30 mouse cellular contexts compared by ENCODE assay signal in genomic region chr3:107822499-107822898, GRCm38 (mm10). TPM values are rescaled to one million over a fixed set of nuclear protein-coding genes. Genes with fewer than 3 reads are reported as not detected.
A peak's percentile ranks its signal among the peaks of the same experiment; 100 is the strongest.
DNase-seq lines count a peak whose midpoint lies in the region; TF ChIP-seq lines count a peak whose summit lies in the region.
"Had no signal": no experiment of that assay in that cellular context is flagged by ENCODE, and none has a peak within 500 bp of the region (broad histone marks: within the 10 kb centered on the region; RNA-seq: fewer than 3 reads in every experiment).

No protein-coding gene starts in this region.

- no peak overlapping the region for H3K4me2 ChIP-seq in CH12.LX (ENCODE audit: insufficient read depth, low read depth, poor library complexity, severe bottlenecking)
- H3K4me2 ChIP-seq: embryonic facial prominence, embryonic 12.5 days; embryonic facial prominence, embryonic 15.5 days; forebrain, embryonic 12.5 days; forebrain, embryonic 15.5 days; heart, embryonic 12.5 days; heart, embryonic 15.5 days; hindbrain, embryonic 14.5 days had no signal

- TF ChIP-seq CTCF in CH12.LX (conservative IDR thresholded peaks at IDR 0.05 in 1 of 2, IDR thresholded peaks at IDR 0.05 in 1 of 2; ENCODE audit: low read depth in 2 of 2, low read length in 2 of 2), result no peak
- no peak for TF ChIP-seq CTCF in embryonic fibroblast, embryonic 13.5 days (IDR thresholded peaks at IDR 0.05; ENCODE audit: borderline replicate concordance, insufficient read depth, low read length)

- H3K27ac ChIP-seq in heart, embryonic 10.5 days, result 0 out of 2 replicates have a peak overlapping the region, but pooled peaks have one; percentile 11
- H3K27ac ChIP-seq in CH12.LX (ENCODE audit: insufficient read depth, low read depth), result peak overlapping the region; percentile 31
- H3K27ac ChIP-seq in embryonic fibroblast, embryonic 13.5 days (ENCODE audit: insufficient read depth, low read length), result peak overlapping the region; percentile 89
- H3K27ac ChIP-seq: embryonic facial prominence, embryonic 12.5 days; embryonic facial prominence, embryonic 15.5 days; forebrain, embryonic 12.5 days; forebrain, embryonic 15.5 days; heart, embryonic 15.5 days; hindbrain, embryonic 14.5 days; hindbrain, postnatal 0 days had no signal

- dilution Hi-C loops in CH12.LX (cut with MboI; ENCODE audit: extremely low pct_ligation_motif_present, extremely low pct_unique_long_range_greater_than_20kb, low sequenced_read_pairs), result no loop called here

- TF ChIP-seq POLR2A in CH12.LX (IDR thresholded peaks at IDR 0.05; ENCODE audit: low read depth, low read length), result no peak
- no peak for TF ChIP-seq POLR2A in embryonic fibroblast, embryonic 13.5 days (IDR thresholded peaks at IDR 0.05; ENCODE audit: low read depth, low read length)

- no peak; the same call in 1 of the 2 replicates for TF ChIP-seq RAD21 in CH12.LX (IDR thresholded peaks at IDR 0.05; ENCODE audit: low read depth, low read length)

- no peaks in the 10 kb centered on the region for H3K27me3 ChIP-seq in heart, embryonic 10.5 days (ENCODE audit: insufficient read depth, poor library complexity, severe bottlenecking)
- H3K27me3 ChIP-seq in CH12.LX (replicated peaks), result no peaks in the 10 kb centered on the region
- H3K27me3 ChIP-seq: embryonic facial prominence, embryonic 12.5 days; embryonic facial prominence, embryonic 15.5 days; forebrain, embryonic 15.5 days; heart, embryonic 12.5 days; heart, embryonic 15.5 days had no signal

- WGBS in heart, embryonic 10.5 days, result 75% methylated on average over 4 of the region's 4 CpGs

- no peaks in the 10 kb centered on the region for H3K36me3 ChIP-seq in heart, embryonic 10.5 days
- H3K36me3 ChIP-seq in CH12.LX (replicated peaks in 1 of 2; ENCODE audit: control insufficient read depth in 1 of 2, insufficient read depth in 1 of 2, low read length in 1 of 2), result no peaks in the 10 kb centered on the region
- H3K36me3 ChIP-seq: embryonic facial prominence, embryonic 12.5 days; embryonic facial prominence, embryonic 15.5 days; forebrain, embryonic 12.5 days; forebrain, embryonic 15.5 days; heart, embryonic 12.5 days; heart, embryonic 15.5 days had no signal

- H3K79me2 ChIP-seq in CH12.LX (replicated peaks; ENCODE audit: control insufficient read depth, extremely low read depth, insufficient read depth, poor library complexity, severe bottlenecking), result no peaks in the 10 kb centered on the region

- DNase-seq in heart, embryonic 10.5 days (ENCODE audit: low spot score), result no peak
- no peak for DNase-seq in heart, postnatal 4 days
- DNase-seq in 3134 (ENCODE audit: extremely low read depth, insufficient read length, low spot score), result peak; percentile 58
- DNase-seq in CH12.LX (ENCODE audit: extremely low read depth), result peak; percentile 71
- no peak for DNase-seq in layer of hippocampus, adult 18-20 months (ENCODE audit: low spot score in 2 of 2)
- no peak for DNase-seq in retina, postnatal 1 day
- DNase-seq in kidney, adult 9 months, result no peak
- DNase-seq: adrenal gland, adult 8-10 months; adrenal gland, postnatal 25 days; cerebellum, adult 18-20 months; cerebellum, adult 9-10 months; cerebellum, postnatal 14 days; gastrocnemius, postnatal 10 days; heart, postnatal 10 days; heart, postnatal 36 days had no signal

- peaks cover 28% of the 10 kb centered on the region for H3K4me1 ChIP-seq in heart, embryonic 10.5 days
- H3K4me1 ChIP-seq in CH12.LX (ENCODE audit: control insufficient read depth in 1 of 2, insufficient read depth in 2 of 2), result peaks cover 24 to 73% of the 10 kb centered on the region in 2 experiments
- H3K4me1 ChIP-seq in embryonic fibroblast, embryonic 13.5 days (ENCODE audit: control insufficient read depth, insufficient read depth, low read length), result peaks cover 9% of the 10 kb centered on the region; the same call in 1 of the 2 replicates
- H3K4me1 ChIP-seq: embryonic facial prominence, embryonic 12.5 days; forebrain, embryonic 12.5 days; forebrain, embryonic 15.5 days had no signal

- no peak overlapping the region for H3K4me3 ChIP-seq in heart, embryonic 10.5 days
- no peak overlapping the region for H3K4me3 ChIP-seq in CH12.LX (replicated peaks in 1 of 3; ENCODE audit: low read depth in 2 of 3, low read length in 2 of 3, poor library complexity in 1 of 3)
- H3K4me3 ChIP-seq in embryonic fibroblast, embryonic 13.5 days (ENCODE audit: insufficient read depth, low read length), result no peak overlapping the region
- H3K4me3 ChIP-seq: embryonic facial prominence, embryonic 12.5 days; embryonic facial prominence, embryonic 15.5 days; erythroblast, embryonic 14.5 days; forebrain, embryonic 12.5 days; forebrain, embryonic 15.5 days; heart, embryonic 12.5 days; heart, embryonic 15.5 days had no signal

- H3K9me3 ChIP-seq in heart, embryonic 10.5 days, result no peaks in the 10 kb centered on the region
- H3K9me3 ChIP-seq in CH12.LX (replicated peaks; ENCODE audit: low read length), result no peaks in the 10 kb centered on the region
- H3K9me3 ChIP-seq: embryonic facial prominence, embryonic 12.5 days; embryonic facial prominence, embryonic 15.5 days; forebrain, embryonic 12.5 days; forebrain, embryonic 15.5 days; heart, embryonic 12.5 days; heart, embryonic 15.5 days had no signal

- in situ Hi-C loops in CH12.LX (cut with MboI; ENCODE audit: low pct_ligation_motif_present, low pct_unique_long_range_greater_than_20kb, low sequenced_read_pairs), result no loop called here

- TF ChIP-seq EP300 in CH12.LX (IDR thresholded peaks at IDR 0.05; ENCODE audit: low read length), result peak; percentile 87

- no peak overlapping the region for H3K9ac ChIP-seq in CH12.LX (ENCODE audit: insufficient read depth, low read depth)
- H3K9ac ChIP-seq: embryonic facial prominence, embryonic 12.5 days; embryonic facial prominence, embryonic 15.5 days; forebrain, embryonic 12.5 days; forebrain, embryonic 15.5 days; heart, embryonic 12.5 days; heart, embryonic 15.5 days; hindbrain, embryonic 14.5 days had no signal

TF ChIP-seq in CH12.LX, 34 proteins besides CTCF, POLR2A, EP300 and RAD21:
- TF ChIP-seq MAFK (IDR thresholded peaks at IDR 0.05; ENCODE audit: insufficient replicate concordance, low read length), result peak; percentile 66; the same call in 1 of the 2 replicates
- peak; percentile 50; the same call in 1 of the 2 replicates for TF ChIP-seq SIN3A (IDR thresholded peaks at IDR 0.05; ENCODE audit: low read length)
- TF ChIP-seq JUND (conservative IDR thresholded peaks at IDR 0.05; ENCODE audit: low read depth, low read length), result peak; percentile 84
- no peak for TF ChIP-seq SMC3 (IDR thresholded peaks at IDR 0.05; ENCODE audit: low read depth, low read length)
- TF ChIP-seq CHD1 (IDR thresholded peaks at IDR 0.05; ENCODE audit: low read depth, low read length), result no peak
- no peak for TF ChIP-seq NELFE (IDR thresholded peaks at IDR 0.05; ENCODE audit: low read depth, low read length)
- TF ChIP-seq TBP (conservative IDR thresholded peaks at IDR 0.05; ENCODE audit: low read depth, low read length), result peak; percentile 35; the same call in 1 of the 2 replicates
- no peak for TF ChIP-seq E2F4 (IDR thresholded peaks at IDR 0.05; ENCODE audit: insufficient replicate concordance, low read depth, low read length)
- no peak for TF ChIP-seq USF1 (IDR thresholded peaks at IDR 0.05; ENCODE audit: low read depth, low read length)
- TF ChIP-seq ZMIZ1 (IDR thresholded peaks at IDR 0.05; ENCODE audit: low read depth, low read length), result no peak
- TF ChIP-seq PAX5 (IDR thresholded peaks at IDR 0.05; ENCODE audit: low read length), result no peak
- peak; percentile 73; the same call in 1 of the 2 replicates for TF ChIP-seq MAX (IDR thresholded peaks at IDR 0.05; ENCODE audit: low read length)
- TF ChIP-seq RCOR1 (conservative IDR thresholded peaks at IDR 0.05; ENCODE audit: low read depth, low read length), result no peak
- peak; percentile 90 for TF ChIP-seq MYC (IDR thresholded peaks at IDR 0.05; ENCODE audit: low read depth, low read length)
- peak; percentile 72 for TF ChIP-seq JUN (IDR thresholded peaks at IDR 0.05; ENCODE audit: insufficient read depth, low read depth, low read length)
- no peak for TF ChIP-seq ZC3H11A (IDR thresholded peaks at IDR 0.05; ENCODE audit: low read depth, low read length)
- peak; percentile 91 for TF ChIP-seq IRF4 (IDR thresholded peaks at IDR 0.05; ENCODE audit: low read depth, low read length)
- TF ChIP-seq MXI1 (IDR thresholded peaks at IDR 0.05; ENCODE audit: low read depth, low read length), result no peak
- TF ChIP-seq ZNF384 (IDR thresholded peaks at IDR 0.05; ENCODE audit: low read depth, low read length), result peak; percentile 59
- peak; percentile 85 for TF ChIP-seq ETS1 (conservative IDR thresholded peaks at IDR 0.05; ENCODE audit: low read depth, low read length)
- 0 out of 2 replicates have a peak, but pooled peaks have one; percentile 40 for TF ChIP-seq MEF2A (IDR thresholded peaks at IDR 0.05; ENCODE audit: borderline replicate concordance, low read depth, low read length)
- TF ChIP-seq ZKSCAN1 (IDR thresholded peaks at IDR 0.05; ENCODE audit: borderline replicate concordance, low read depth, low read length), result no peak
- TF ChIP-seq ELF1 (IDR thresholded peaks at IDR 0.05; ENCODE audit: low read depth, low read length), result peak; percentile 58; the same call in 1 of the 2 replicates
- no peak for TF ChIP-seq KAT2A (IDR thresholded peaks at IDR 0.05; ENCODE audit: insufficient replicate concordance, low read length)
- peak; percentile 25; the same call in 1 of the 2 replicates for TF ChIP-seq BHLHE40 (IDR thresholded peaks at IDR 0.05; ENCODE audit: low read depth, low read length)

RNA-seq across cellular contexts. Expression of gene Eps8l3, which starts 54.5 kb away (rescaled TPM):
- not detected in 2 replicates for polyA plus RNA-seq in heart, embryonic 10.5 days (2016; fragmentation: Nextera tagmentation; extraction: Ambion mirVana)
- total RNA-seq in heart, postnatal 4 days (2021), result not detected
- total RNA-seq in CH12.LX (2012; rRNA removed) (not detected in 2 replicates), CH12.LX (2014; rRNA removed) (not detected in 2 replicates)
- polyA plus RNA-seq in CH12.LX (2012; ENCODE audit: insufficient read length, low read depth), result not detected in 2 replicates
- not detected in 2 replicates for polyA plus RNA-seq in embryonic fibroblast, embryonic 13.5 days (2011; ENCODE audit: insufficient read length, low read depth, missing spikeins)
- not detected for total RNA-seq in layer of hippocampus, adult 18-20 months (2021)
- total RNA-seq: adrenal gland, adult 8-10 months; adrenal gland, postnatal 25 days; gastrocnemius, postnatal 10 days; gastrocnemius, postnatal 4 days; heart, adult 8-10 months; heart, postnatal 10 days; heart, postnatal 36 days; hindbrain, postnatal 0 days had no signal
- polyA plus RNA-seq: activated CD4-positive, CD25-positive, alpha-beta regulatory T cell, adult 4 months; embryonic facial prominence, embryonic 12.5 days; embryonic facial prominence, embryonic 15.5 days; erythroblast, embryonic 14.5 days; forebrain, embryonic 12.5 days; forebrain, embryonic 15.5 days; heart, embryonic 15.5 days; hindbrain, embryonic 11.5 days; hindbrain, embryonic 14.5 days; hindbrain, postnatal 0 days; inflammation-experienced regulatory T-cells, adult 6 months had no signal

Comparison
In these comparisons a context has a peak if more than half of its experiments do, and no peak if none do; other contexts are left out.
1. DNase-seq: peak in 3134 (single experiment) and CH12.LX (single experiment); none in heart, embryonic 10.5 days (single experiment), heart, postnatal 4 days (single experiment), layer of hippocampus, adult 18-20 months (0 of 2), retina, postnatal 1 day (single experiment) and kidney, adult 9 months (single experiment).
2. H3K27ac ChIP-seq: peak in every context shown above with its lines; median percentile 89 in embryonic fibroblast, embryonic 13.5 days; 31 in CH12.LX; 11 in heart, embryonic 10.5 days.